Mouse (Mus musculus) liver, embryonic 12.5 days (tissue): Measurements from ENCODE around the gene Asap3. TPM values are rescaled to one million over a fixed set of nuclear protein-coding genes. Genes with fewer than 3 reads are reported as not detected.

Source experiments
- ATAC-seq: fragments of 200-750 bp; cut with Nextera tagmentation; 2 replicates; pipeline ENCODE4 v1.8.0; 2017; ENCODE audit warnings: moderate number of reproducible peaks, mild to moderate bottlenecking, moderate library complexity
- H3K27ac ChIP-seq: fragments of 300-500 bp; sonication (generic); 2 replicates; pipeline ENCODE4 v1.5.1; 2016; ENCODE audit warnings: mild to moderate bottlenecking
- H3K27me3 ChIP-seq: fragments of 300-500 bp; sonication (generic); replicated peaks from 2 replicates; pipeline ENCODE4 v1.6.1; 2016; ENCODE audit warnings: mild to moderate bottlenecking, moderate library complexity
- H3K36me3 ChIP-seq: fragments of 300-500 bp; sonication (generic); 2 replicates; pipeline ENCODE4 v1.6.1; 2016; ENCODE audit warnings: mild to moderate bottlenecking, moderate library complexity
- H3K4me1 ChIP-seq: fragments of 300-500 bp; sonication (generic); 2 replicates; pipeline ENCODE4 v1.6.1; 2016
- H3K4me2 ChIP-seq: fragments of 300-500 bp; sonication (generic); 2 replicates; pipeline ENCODE4 v1.6.1; 2016; ENCODE audit warnings: mild to moderate bottlenecking, moderate library complexity
- H3K4me3 ChIP-seq: fragments of 300-500 bp; sonication (generic); 2 replicates; pipeline ENCODE4 v1.5.1; 2016; ENCODE audit warnings: mild to moderate bottlenecking, moderate library complexity
- H3K9ac ChIP-seq: fragments of 300-500 bp; sonication (generic); 2 replicates; pipeline ENCODE4 v1.6.1; 2016; ENCODE audit warnings: mild to moderate bottlenecking, moderate library complexity
- H3K9me3 ChIP-seq: fragments of 300-500 bp; sonication (generic); replicated peaks from 2 replicates; pipeline ENCODE4 v1.6.1; 2016; ENCODE audit warnings: mild to moderate bottlenecking, moderate library complexity
- WGBS: fragments of 180-500 bp; shearing (Covaris S2); methylation state at CpG from one replicate; pipeline ENCODE4 v1.1.7; 2016; ENCODE audit not compliant: insufficient replicate concordance; 5-methylcytosine and 5-hydroxymethylcytosine counted together
- polyA plus RNA-seq: library from polyadenylated mRNA; unstranded; fragments of >200 nt; fragmentation: Nextera tagmentation; extraction: Ambion mirVana; gene quantifications from 2 replicates; pipeline ENCODE4 v1.2.1, GENCODE M21; 2016

Asap3 gene
- polyA plus RNA-seq, 1 experiment from 2014 or later: 1.9 TPM

DNA sequence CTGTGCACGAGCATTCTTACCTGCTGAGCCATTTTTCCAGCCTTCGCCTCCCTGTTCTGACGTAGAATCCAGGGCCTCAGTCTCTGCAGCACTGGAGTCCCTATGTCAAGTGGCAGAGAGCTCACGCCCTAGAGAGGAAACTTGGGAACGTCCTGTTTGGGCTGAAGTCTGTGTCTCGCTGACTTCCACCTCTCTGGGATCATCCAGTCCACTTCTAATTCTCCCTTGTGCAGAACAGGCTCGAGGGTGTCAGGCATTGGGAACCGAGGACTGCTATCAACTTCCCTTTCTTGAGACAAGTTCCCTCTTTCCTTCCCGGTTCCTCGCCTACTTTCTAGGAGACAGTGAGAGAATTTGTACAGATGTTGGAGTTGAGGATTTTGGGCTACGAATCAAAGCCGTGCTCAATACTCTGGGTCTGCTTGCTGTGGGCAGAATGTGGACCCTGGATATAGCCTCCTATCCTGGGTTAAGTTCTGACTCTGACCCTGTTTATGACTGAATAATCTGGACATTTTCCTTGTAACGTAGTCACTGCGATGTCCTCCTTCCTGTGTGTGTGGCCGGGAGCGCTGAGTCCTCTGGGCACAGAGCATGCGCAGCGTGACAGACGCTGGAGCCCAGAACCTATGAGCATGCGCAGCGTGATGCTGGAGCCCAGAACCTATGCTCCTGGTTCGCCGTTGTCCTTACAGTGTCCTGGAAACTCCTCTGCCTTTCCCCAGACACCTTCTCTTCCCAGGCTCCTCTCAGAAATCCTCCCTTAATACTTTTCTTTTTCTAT is 18.7 kb downstream of the Asap3 start:
- Histone ChIP-seq H3K4me1 (peaks cover 5% of the 10 kb centered on the region; the same call in 1 of the 2 replicates), H3K4me2 (no peak overlapping the region), H3K36me3 (no peaks in the 10 kb centered on the region), H3K27me3 (peaks cover 55% of the 10 kb centered on the region), H3K27ac (no peak overlapping the region), H3K4me3 (no peak overlapping the region), H3K9me3 (no peaks in the 10 kb centered on the region), H3K9ac (no peak overlapping the region)
- no peak for ATAC-seq
- 56% methylated on average over 23 of the region's 23 CpGs for WGBS

DNA sequence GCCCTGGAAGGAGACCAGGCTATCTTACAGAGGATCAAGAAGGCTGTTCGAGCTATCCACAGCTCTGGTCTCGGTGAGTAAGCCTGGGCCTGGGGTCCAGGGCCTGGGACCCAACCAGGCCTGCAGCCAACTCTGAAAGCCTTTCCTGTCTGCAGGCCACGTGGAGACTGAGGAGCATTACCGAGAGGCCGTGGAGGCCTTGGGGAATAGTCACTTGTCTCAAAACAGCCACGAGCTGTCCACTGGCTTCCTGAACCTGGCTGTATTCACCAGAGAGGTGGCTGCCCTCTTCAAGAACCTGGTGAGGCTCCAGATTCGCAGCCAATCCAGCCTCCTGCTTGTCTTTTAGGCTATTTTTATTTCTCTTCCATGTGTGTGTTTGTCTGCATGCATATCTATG is 21.2 kb downstream of the Asap3 start:
- no peak overlapping the region for H3K4me2 ChIP-seq
- H3K9me3 ChIP-seq: no peaks in the 10 kb centered on the region
- ATAC-seq: no peak
- no peak overlapping the region for H3K27ac ChIP-seq
- peaks cover 35% of the 10 kb centered on the region for H3K27me3 ChIP-seq
- H3K36me3 ChIP-seq: no peaks in the 10 kb centered on the region
- H3K4me1 ChIP-seq: no peaks in the 10 kb centered on the region; the same call in 1 of the 2 replicates
- 58% methylated on average over 7 of the region's 7 CpGs for WGBS
- no peak overlapping the region for H3K4me3 ChIP-seq
- no peak overlapping the region for H3K9ac ChIP-seq

DNA sequence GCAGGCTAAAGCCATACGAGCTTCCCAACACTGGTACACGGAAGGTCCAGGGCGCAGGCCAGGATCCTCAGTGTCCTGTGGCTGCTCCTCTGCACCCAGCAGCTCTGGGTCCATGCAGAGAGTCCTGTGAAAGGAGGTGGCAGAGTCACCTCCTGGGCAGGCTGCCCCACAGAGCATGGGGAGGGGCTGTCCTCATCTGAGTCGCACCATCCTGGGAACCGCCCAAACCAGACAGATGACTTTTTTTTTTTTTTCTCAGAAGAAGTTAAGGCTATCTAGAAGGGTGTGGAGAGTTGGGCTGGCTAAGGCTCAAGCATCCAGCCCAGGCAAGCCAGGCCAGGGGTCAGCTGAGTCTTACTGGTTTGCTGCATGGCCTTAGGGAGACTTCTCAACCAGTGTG is 22.5 kb downstream of the Asap3 start:
- WGBS: 53% methylated on average over 5 of the region's 5 CpGs
- Histone ChIP-seq H3K9me3 (no peaks in the 10 kb centered on the region), H3K9ac (no peak overlapping the region), H3K4me3 (no peak overlapping the region), H3K27ac (no peak overlapping the region), H3K4me1 (no peaks in the 10 kb centered on the region; the same call in 1 of the 2 replicates), H3K27me3 (peaks cover 33% of the 10 kb centered on the region), H3K4me2 (no peak overlapping the region), H3K36me3 (no peaks in the 10 kb centered on the region)
- no peak for ATAC-seq

DNA sequence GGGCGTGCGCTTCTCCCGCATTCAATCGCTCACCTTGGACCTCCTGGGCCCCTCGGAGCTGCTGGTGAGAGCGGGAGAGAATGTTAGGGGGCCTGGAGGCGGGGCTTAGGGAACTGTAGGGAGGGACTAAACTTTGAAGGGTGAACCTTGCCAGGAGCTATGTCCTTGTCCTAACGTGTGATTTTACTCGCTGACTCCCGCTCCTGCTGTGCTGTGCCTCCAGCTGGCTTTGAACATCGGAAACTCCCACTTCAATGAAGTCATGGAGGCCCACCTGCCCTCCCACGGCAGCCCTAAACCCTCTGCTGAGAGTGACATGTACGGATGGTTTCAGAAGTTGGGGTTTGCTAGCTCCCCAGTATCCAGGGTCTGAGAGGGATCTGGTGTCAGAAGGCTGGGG is 32.5 kb downstream of the Asap3 start:
- no peaks in the 10 kb centered on the region for H3K9me3 ChIP-seq
- H3K4me3 ChIP-seq: no peak overlapping the region
- 18% methylated on average over 13 of the region's 13 CpGs for WGBS
- H3K36me3 ChIP-seq: 0 out of 2 replicates have a peak, but pooled peaks cover 4% of the 10 kb centered on the region
- ATAC-seq: no peak
- H3K4me1 ChIP-seq: 0 out of 2 replicates have a peak, but pooled peaks cover 6% of the 10 kb centered on the region
- H3K27me3 ChIP-seq: peaks cover 90% of the 10 kb centered on the region
- H3K4me2 ChIP-seq: no peak overlapping the region
- H3K9ac ChIP-seq: no peak overlapping the region
- no peak overlapping the region for H3K27ac ChIP-seq

DNA sequence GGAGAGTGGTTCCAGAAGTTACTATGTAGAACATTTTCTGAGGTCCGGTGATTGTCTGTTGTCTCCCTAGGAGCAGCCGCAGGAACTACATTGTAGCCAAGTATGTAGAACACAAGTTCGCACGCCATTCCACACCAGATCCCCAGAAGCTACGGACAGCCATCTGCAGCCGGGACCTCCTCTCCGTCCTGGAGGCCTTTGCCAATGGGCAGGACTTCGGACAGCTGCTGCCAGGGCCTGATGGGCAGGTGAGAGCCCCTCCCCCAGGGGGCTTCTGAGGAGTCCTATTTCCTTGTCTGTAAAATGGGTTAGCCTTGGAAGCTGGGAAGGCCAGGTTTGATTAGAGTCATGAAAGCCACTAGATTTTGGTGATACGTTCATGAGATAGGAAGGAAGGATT is 32.9 kb downstream of the Asap3 start:
- H3K4me2 ChIP-seq: no peak overlapping the region
- H3K27ac ChIP-seq: no peak overlapping the region
- ATAC-seq: no peak
- H3K36me3 ChIP-seq: 0 out of 2 replicates have a peak, but pooled peaks cover 4% of the 10 kb centered on the region
- H3K9ac ChIP-seq: no peak overlapping the region
- H3K27me3 ChIP-seq: peaks cover 90% of the 10 kb centered on the region
- H3K4me3 ChIP-seq: no peak overlapping the region
- 0 out of 2 replicates have a peak, but pooled peaks cover 6% of the 10 kb centered on the region for H3K4me1 ChIP-seq
- no peaks in the 10 kb centered on the region for H3K9me3 ChIP-seq
- WGBS: 53% methylated on average over 9 of the region's 9 CpGs

DNA sequence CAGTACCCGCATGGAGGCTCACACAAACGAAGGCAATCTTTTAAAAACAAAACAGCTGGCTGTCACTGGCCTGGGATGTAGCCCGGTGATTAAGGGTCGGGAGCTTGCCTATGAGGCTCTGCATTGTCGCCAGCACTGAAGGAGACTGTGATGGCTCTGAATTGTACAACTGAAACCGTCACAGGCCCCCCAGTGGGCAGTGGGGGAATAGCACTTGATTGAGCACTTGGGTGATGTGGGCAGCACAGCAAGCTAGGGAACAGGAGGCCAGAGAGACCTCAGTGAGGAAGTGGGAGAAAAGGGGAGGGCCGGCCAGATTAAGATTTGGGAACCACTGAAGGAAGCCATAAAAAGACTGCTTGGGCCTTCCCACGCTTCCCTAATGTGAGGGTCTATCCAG is 33.5 kb downstream of the Asap3 start:
- Histone ChIP-seq H3K9ac (no peak overlapping the region), H3K4me3 (no peak overlapping the region), H3K4me2 (no peak overlapping the region), H3K36me3 (0 out of 2 replicates have a peak, but pooled peaks cover 2% of the 10 kb centered on the region), H3K4me1 (0 out of 2 replicates have a peak, but pooled peaks cover 6% of the 10 kb centered on the region), H3K27ac (no peak overlapping the region), H3K9me3 (no peaks in the 10 kb centered on the region), H3K27me3 (peaks cover 90% of the 10 kb centered on the region)
- WGBS: 11% methylated on average over 8 of the region's 8 CpGs
- 0 out of 2 replicates have a peak, but pooled peaks have one; percentile 27 for ATAC-seq

DNA sequence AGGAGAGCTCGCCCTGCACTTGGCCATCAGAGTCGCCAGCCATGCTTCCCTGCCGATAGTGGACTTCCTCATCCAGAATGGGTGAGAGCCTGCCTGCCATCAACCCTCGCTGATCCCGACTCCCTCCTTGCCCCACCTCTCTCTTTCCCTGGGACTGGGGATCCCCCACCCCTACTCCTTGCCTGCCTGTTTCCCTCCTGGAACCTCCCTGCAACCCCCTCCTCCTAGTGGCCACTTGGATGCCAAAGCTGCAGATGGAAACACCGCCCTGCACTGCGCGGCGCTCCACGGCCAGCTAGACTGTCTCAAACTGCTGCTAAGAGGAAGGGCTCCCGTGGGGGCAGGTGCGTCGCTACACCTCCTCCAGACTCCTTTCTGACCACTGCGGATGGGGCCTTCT is 34.0 kb downstream of the Asap3 start:
- Histone ChIP-seq H3K4me1 (0 out of 2 replicates have a peak, but pooled peaks cover 6% of the 10 kb centered on the region), H3K9me3 (no peaks in the 10 kb centered on the region), H3K27me3 (peaks cover 93% of the 10 kb centered on the region), H3K9ac (no peak overlapping the region), H3K4me3 (no peak overlapping the region), H3K4me2 (no peak overlapping the region), H3K36me3 (no peaks in the 10 kb centered on the region), H3K27ac (no peak overlapping the region)
- WGBS: 39% methylated on average over 14 of the region's 14 CpGs
- no peak for ATAC-seq

DNA sequence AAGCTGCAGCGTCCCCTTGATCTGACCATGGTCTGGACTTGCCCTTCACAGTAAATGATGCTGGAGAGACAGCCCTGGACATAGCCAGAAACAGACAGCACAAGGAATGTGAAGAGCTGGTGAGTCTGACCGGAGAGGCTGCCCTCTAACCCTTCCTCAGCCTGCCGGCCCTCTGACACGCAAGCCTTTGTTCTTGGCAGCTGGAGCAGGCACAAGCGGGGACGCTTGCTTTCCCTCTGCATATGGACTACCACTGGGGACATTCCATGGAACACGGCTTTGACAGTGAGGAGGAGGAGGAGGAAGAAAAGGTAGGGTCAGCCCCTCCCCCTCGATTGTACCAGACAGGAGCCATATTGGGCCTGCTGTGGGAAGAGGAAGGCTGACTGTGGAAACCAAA is 34.8 kb downstream of the Asap3 start:
- Histone ChIP-seq H3K4me2 (no peak overlapping the region), H3K4me1 (0 out of 2 replicates have a peak, but pooled peaks cover 6% of the 10 kb centered on the region), H3K27me3 (peaks cover 99% of the 10 kb centered on the region), H3K36me3 (no peaks in the 10 kb centered on the region), H3K27ac (no peak overlapping the region), H3K9me3 (no peaks in the 10 kb centered on the region), H3K4me3 (no peak overlapping the region), H3K9ac (no peak overlapping the region)
- no peak for ATAC-seq
- 67% methylated on average over 8 of the region's 8 CpGs for WGBS

DNA sequence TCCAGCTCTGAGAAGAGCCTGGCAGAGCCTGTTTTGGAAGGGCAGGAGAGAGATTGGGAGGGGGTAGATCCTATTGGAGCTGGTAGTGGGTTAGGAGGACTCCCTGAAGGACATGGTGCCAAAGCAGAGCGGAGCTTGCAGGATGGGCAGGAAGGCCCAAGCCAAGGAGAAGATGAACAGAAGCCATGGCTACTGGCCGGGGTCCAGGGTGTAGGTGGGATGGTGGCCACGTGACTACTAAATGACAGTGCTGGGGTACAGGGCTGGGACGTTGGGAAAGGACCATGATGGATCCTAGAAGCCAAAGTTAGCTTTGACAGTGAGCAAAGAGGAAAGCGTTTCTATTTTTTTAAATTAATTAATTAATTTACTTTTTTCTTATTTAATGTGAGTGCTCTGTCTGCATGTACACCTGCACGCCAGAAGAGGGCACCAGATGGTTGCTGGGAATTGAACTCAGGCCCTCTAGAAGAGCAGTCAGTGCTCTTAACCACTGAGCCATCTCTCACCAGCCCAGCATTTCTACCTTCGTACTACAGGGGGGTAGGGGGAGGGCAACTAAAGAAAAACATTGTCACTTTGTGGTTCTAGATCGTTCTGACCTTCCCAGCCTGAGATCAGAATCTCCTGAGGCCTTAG is 36.0 kb downstream of the Asap3 start:
- Histone ChIP-seq H3K9ac (no peak overlapping the region), H3K27me3 (peaks cover 99% of the 10 kb centered on the region), H3K36me3 (no peaks in the 10 kb centered on the region), H3K9me3 (no peaks in the 10 kb centered on the region), H3K27ac (no peak overlapping the region), H3K4me3 (no peak overlapping the region), H3K4me1 (0 out of 2 replicates have a peak, but pooled peaks cover 11% of the 10 kb centered on the region), H3K4me2 (no peak overlapping the region)
- ATAC-seq: no peak
- WGBS: 31% methylated on average over 8 of the region's 8 CpGs

DNA sequence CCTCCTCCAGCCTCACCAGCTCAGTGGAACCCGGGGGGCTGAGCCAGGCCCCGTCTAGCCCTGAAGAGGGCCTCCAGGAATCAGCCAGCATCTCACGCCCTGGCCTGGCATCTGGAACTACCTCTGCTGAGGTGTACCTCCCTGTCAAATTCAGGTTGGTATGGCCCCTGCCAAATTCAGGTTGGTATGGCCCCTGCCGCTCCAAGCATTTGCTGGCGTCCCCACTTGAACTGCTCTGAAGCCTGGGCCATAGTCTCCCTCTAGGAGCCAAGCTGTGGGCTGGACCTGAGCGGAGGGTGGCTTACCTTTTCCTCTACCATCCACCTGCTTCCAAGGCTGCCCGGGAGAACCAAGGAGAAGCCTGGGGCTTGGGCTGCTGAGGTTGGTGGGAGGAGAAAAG is 36.6 kb downstream of the Asap3 start:
- H3K9ac ChIP-seq: no peak overlapping the region
- no peak for ATAC-seq
- no peak overlapping the region for H3K4me3 ChIP-seq
- no peaks in the 10 kb centered on the region for H3K36me3 ChIP-seq
- H3K9me3 ChIP-seq: no peaks in the 10 kb centered on the region
- H3K4me1 ChIP-seq: peaks cover 15% of the 10 kb centered on the region; the same call in 1 of the 2 replicates
- H3K4me2 ChIP-seq: no peak overlapping the region
- H3K27me3 ChIP-seq: peaks cover 99% of the 10 kb centered on the region
- 58% methylated on average over 7 of the region's 7 CpGs for WGBS
- H3K27ac ChIP-seq: no peak overlapping the region

DNA sequence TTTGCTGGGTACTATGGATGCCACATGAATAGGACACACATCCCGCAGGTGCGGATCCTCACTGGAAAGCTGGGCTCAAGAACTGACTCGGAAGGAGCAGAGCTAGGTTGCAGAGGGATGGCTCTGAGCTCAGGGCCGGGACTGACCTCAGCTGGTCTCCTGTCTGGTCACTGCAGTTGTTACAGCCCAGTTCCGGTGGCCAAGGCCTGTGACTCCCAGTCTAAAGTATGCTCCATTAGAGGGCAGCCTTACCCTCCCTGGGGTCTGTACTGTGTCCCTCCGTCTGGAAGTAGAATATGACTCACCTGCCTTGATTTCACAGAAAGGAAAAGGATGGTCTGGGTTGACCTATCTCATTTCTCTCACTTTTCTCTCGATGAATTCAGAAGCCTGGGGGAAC is 38.0 kb downstream of the Asap3 start:
- no peak for ATAC-seq
- no peak overlapping the region for H3K9ac ChIP-seq
- H3K27me3 ChIP-seq: peaks cover 99% of the 10 kb centered on the region
- no peaks in the 10 kb centered on the region for H3K36me3 ChIP-seq
- H3K9me3 ChIP-seq: no peaks in the 10 kb centered on the region
- 45% methylated on average over 7 of the region's 7 CpGs for WGBS
- H3K4me1 ChIP-seq: peaks cover 14% of the 10 kb centered on the region
- no peak overlapping the region for H3K4me2 ChIP-seq
- H3K27ac ChIP-seq: no peak overlapping the region
- no peak overlapping the region for H3K4me3 ChIP-seq

DNA sequence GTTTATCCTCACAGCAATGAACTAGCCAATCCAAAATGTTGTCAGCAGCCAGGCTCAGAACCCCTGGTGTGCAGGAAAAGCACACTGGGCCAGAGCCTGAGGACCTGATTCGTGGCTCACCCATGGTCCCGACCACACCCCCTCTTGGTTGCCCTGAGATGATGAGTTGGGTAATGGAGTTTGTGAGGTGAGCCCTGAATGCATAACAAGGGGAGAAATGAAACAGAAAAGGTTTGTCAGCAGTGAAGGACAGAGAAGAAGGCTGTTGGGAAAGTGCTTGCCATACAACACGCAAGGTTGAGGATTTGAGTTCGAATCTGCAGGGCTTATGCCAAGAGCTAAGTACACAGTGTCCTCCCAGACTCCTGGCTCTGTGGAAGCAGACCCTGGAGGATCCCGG is 39.5 kb downstream of the Asap3 start:
- Histone ChIP-seq H3K36me3 (no peaks in the 10 kb centered on the region), H3K27ac (no peak overlapping the region), H3K4me3 (no peak overlapping the region), H3K4me2 (no peak overlapping the region), H3K4me1 (peaks cover 21% of the 10 kb centered on the region), H3K27me3 (peaks cover 99% of the 10 kb centered on the region), H3K9me3 (no peaks in the 10 kb centered on the region), H3K9ac (no peak overlapping the region)
- ATAC-seq: no peak
- WGBS: 36% methylated on average over 5 of the region's 5 CpGs
